Mouse (Mus musculus) lung, adult 2 months (tissue): ENCODE results near the gene Gif. TPM values are rescaled to one million over a fixed set of nuclear protein-coding genes. Genes with fewer than 3 reads are reported as not detected.

Source experiments
- DNase-seq: peaks from one replicate; pipeline ENCODE4 v3.0.0; 2022
- H3K4me1 ChIP-seq: fragments of 200-500 bp; 2 replicates; pipeline ENCODE4 v1.6.1; 2011; ENCODE audit warnings: low read length; ENCODE audit not compliant: control insufficient read depth, insufficient read depth
- H3K4me3 ChIP-seq: fragments of 200-500 bp; replicated peaks from 2 replicates; pipeline ENCODE3; 2011; ENCODE audit warnings: low read depth, mild to moderate bottlenecking, control low read depth, low read length; ENCODE audit errors: extremely low read depth
- CTCF ChIP-seq: fragments of 200-500 bp; IDR thresholded peaks from 2 replicates; pipeline ENCODE4 v1.5.1; 2011; ENCODE audit warnings: mild to moderate bottlenecking, low read length, control low read depth; ENCODE audit not compliant: insufficient read depth
- POLR2A ChIP-seq: fragments of 200-500 bp; IDR thresholded peaks from 2 replicates; pipeline ENCODE4 v1.6.1; 2011; ENCODE audit warnings: low read depth, mild to moderate bottlenecking, control low read depth, low read length, borderline replicate concordance; ENCODE audit errors: extremely low read depth
- WGBS: fragments of 180-500 bp; shearing (Covaris S2); methylation state at CpG from one replicate; pipeline ENCODE4 v1.1.7; 2018; 5-methylcytosine and 5-hydroxymethylcytosine counted together
- polyA plus RNA-seq: library from polyadenylated mRNA; depleted of rRNA; stranded (reverse); fragments of >200 nt; gene quantifications from 2 replicates; pipeline ENCODE4 v1.2.3, GENCODE M21; 2012

Gif gene
- polyA plus RNA-seq, 1 experiment, result 0.14 TPM

GRCm38 (mm10) chr19:11745680-11746079 is 1.7 kb upstream of the Gif start:
- no peak for DNase-seq
- Histone ChIP-seq H3K4me1 (no peaks in the 10 kb centered on the region), H3K4me3 (no peak overlapping the region)
- no peak for TF ChIP-seq POLR2A
- no peak for TF ChIP-seq CTCF

DNA sequence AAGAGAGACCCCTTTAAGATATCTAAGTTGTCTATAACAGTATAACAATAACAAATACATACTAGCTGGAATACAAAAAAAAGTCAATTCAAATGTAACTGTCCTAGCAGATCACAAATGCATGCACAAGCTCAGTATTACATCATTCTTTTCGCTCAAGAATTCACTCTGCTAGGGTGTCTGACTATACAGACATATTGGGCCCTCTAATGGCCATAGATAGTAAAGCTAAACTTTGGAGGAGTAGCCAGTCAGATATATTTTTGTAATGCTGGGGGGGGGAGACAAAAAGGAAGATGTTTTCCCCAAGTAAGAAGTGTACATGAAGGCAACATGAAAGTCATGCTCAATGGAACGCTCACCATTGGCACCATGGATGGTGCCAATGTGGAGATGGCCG is 17.7 kb downstream of the Gif start:
- TF ChIP-seq CTCF, result no peak
- no peak for TF ChIP-seq POLR2A
- 72% methylated on average over 3 of the region's 3 CpGs for WGBS
- no peak for DNase-seq
- no peaks in the 10 kb centered on the region for H3K4me1 ChIP-seq
- H3K4me3 ChIP-seq, result no peak overlapping the region

GRCm38 (mm10) chr19:11766413-11766812 is 19.1 kb downstream of the Gif start:
- 39% methylated on average over 4 of the region's 4 CpGs for WGBS
- TF ChIP-seq POLR2A, result no peak
- TF ChIP-seq CTCF, result no peak
- Histone ChIP-seq H3K4me3 (no peak overlapping the region), H3K4me1 (peaks cover 2% of the 10 kb centered on the region; the same call in 1 of the 2 replicates)
- DNase-seq, result no peak

DNA sequence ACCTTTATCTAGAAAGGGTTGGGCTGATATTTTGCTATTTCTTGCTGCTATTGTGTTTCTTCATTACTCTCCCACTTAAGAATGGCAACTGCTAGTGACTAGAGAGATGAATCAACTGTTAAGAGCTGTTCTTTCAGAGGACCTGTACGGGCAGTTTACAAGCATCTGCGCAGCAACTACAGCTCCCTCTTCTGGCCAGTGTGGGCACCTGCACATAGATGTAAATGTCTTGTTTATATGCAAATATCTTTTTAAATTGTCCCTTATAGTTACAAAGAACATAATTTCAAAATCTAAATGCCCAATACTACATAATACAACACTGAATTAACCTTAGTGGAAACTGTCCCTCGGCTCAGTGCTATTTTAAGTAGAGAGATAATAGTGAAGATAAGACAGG is 20.8 kb downstream of the Gif start:
- TF ChIP-seq CTCF, result peak; percentile 84
- TF ChIP-seq POLR2A, result no peak
- WGBS, result 3% methylated on average over 3 of the region's 3 CpGs

GRCm38 (mm10) chr19:11769257-11769920 is 22.0 kb downstream of the Gif start:
- TF ChIP-seq CTCF, result no peak
- TF ChIP-seq POLR2A, result no peak
- no peak overlapping the region for H3K4me3 ChIP-seq
- 88% methylated on average over 5 of the region's 5 CpGs for WGBS

More for the DNA sequence above, 20.8 kb downstream of the Gif start:
- DNase-seq, result no peak
- Histone ChIP-seq H3K4me1 (peaks cover 2% of the 10 kb centered on the region; the same call in 1 of the 2 replicates), H3K4me3 (no peak overlapping the region)

GRCm38 (mm10) chr19:11770205-11770892 is 23.0 kb downstream of the Gif start, which contains the start of gene Mrpl16:
TSS of gene Mrpl16 (plus strand) at chr19:11770391.
- WGBS, result under 1% methylated on average over 30 of the region's 30 CpGs

More at GRCm38 (mm10) chr19:11769257-11769920, 22.0 kb downstream of the Gif start:
- DNase-seq, result no peak
- H3K4me1 ChIP-seq, result peaks cover 2% of the 10 kb centered on the region; the same call in 1 of the 2 replicates

GRCm38 (mm10) chr19:11777191-11777865 is 30.0 kb downstream of the Gif start:
- Histone ChIP-seq H3K4me3 (no peak overlapping the region), H3K4me1 (no peaks in the 10 kb centered on the region)
- 59% methylated on average over 7 of the region's 7 CpGs for WGBS
- TF ChIP-seq CTCF (no peak), POLR2A (no peak)
- DNase-seq, result peak; percentile 62

More at GRCm38 (mm10) chr19:11770205-11770892, 23.0 kb downstream of the Gif start, which contains the start of gene Mrpl16:
- peak; percentile 87 for DNase-seq
- H3K4me3 ChIP-seq, result peak within 1 kb of the TSS; percentile 81
- peak; percentile 66; the same call in 1 of the 2 replicates for TF ChIP-seq POLR2A
- TF ChIP-seq CTCF, result no peak
- peaks cover 2% of the 10 kb centered on the region; the same call in 1 of the 2 replicates for H3K4me1 ChIP-seq

- TF ChIP-seq POLR2A, result no peak
- TF ChIP-seq CTCF, result no peak
- WGBS, result 93% methylated on average over 14 of the region's 14 CpGs
- no peaks in the 10 kb centered on the region for H3K4me1 ChIP-seq
- no peak overlapping the region for H3K4me3 ChIP-seq
- no peak for DNase-seq
These were observed 38.2 kb downstream of the Gif start for GRCm38 (mm10) chr19:11785409-11786154.

- no peak for DNase-seq
- TF ChIP-seq POLR2A (no peak), CTCF (no peak)
- 92% methylated on average over 6 of the region's 6 CpGs for WGBS
- no peak overlapping the region for H3K4me3 ChIP-seq
- no peaks in the 10 kb centered on the region for H3K4me1 ChIP-seq
These were observed 40.5 kb downstream of the Gif start for GRCm38 (mm10) chr19:11787826-11788225.
